Mouse (Mus musculus) lung, adult 2 months (tissue): ENCODE measurements around the gene Elovl7.

Experiments used
- CTCF ChIP-seq: fragments of 200-500 bp; IDR thresholded peaks from 2 replicates; pipeline ENCODE4 v1.5.1; 2011; ENCODE audit warnings: mild to moderate bottlenecking, low read length, control low read depth; ENCODE audit not compliant: insufficient read depth
- POLR2A ChIP-seq: fragments of 200-500 bp; IDR thresholded peaks from 2 replicates; pipeline ENCODE4 v1.6.1; 2011; ENCODE audit warnings: low read depth, mild to moderate bottlenecking, control low read depth, low read length, borderline replicate concordance; ENCODE audit errors: extremely low read depth

- TF ChIP-seq POLR2A (no peak), CTCF (no peak)
Measured at GRCm38 (mm10) chr13:108273034-108273433, 58.8 kb downstream of the Elovl7 start.
